Comparison of ENCODE assay signal across 12 mouse cellular contexts in the genomic region with DNA sequence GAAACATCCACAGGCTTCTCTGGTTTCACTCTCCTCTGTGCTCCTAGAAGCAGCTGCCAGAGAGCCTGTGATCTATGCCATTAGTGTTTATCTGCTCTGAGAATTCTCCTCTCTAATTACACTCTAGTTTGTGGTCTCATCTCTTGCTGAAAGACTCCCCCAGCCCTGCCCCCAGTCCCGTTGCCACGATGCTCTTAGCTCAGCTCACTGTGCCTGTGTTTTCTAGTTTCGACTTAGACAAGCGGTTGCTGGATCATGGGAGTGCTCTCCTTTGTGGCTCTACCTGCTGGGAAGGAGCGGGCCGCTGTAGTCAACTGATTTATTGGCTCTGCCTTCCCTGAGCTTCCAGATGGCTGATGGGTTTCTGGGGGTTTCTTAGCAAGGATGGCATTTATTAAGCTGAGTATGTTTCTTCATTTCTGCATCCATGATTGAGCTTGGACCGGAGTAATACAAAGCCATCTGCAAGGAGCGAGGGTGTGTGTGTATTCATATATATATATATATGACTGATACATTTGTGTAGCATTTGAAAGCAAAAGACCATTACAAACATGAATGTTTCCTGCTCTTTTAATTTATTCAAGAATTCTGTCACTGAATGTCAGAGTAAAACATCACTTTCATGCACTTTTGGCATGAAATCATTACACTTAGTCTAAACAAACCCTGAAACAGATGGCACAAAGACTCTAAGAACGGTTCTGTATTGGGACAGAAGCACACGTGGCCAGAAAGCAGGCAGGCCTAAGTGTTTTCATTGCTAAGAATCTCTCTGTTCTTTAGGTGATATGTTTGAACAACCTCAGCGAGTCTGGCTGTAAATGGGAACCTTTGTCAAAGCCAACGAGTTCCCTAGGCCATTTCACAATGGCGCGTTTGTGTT. TPM values are rescaled to one million over a fixed set of nuclear protein-coding genes. Genes with fewer than 3 reads are reported as not detected.
DNase-seq lines count a peak whose midpoint lies in the region; ATAC-seq and TF ChIP-seq lines count a peak whose summit lies in the region.
"Had no signal": no experiment of that assay in that cellular context is flagged by ENCODE, and none has a peak within 500 bp of the region (broad histone marks: within the 10 kb centered on the region; RNA-seq: fewer than 3 reads in every experiment).

No protein-coding gene starts in this region.

- no peak for DNase-seq in midbrain, embryonic 11.5 days (ENCODE audit: low spot score, missing footprints)
- DNase-seq in forebrain, postnatal 0 days = peak; percentile 66
- no peak for DNase-seq in liver, embryonic 13.5 days
- no peak for DNase-seq in T-cell, adult 2 months (ENCODE audit: low spot score)
- DNase-seq in ovary, adult 18-20 months (ENCODE audit: low spot score) = no peak
- DNase-seq: thymus, postnatal 25 days had no signal

- WGBS in midbrain, embryonic 12.5 days = 59% methylated on average over 14 of the region's 14 CpGs
- WGBS in midbrain, embryonic 11.5 days = 68% methylated on average over 14 of the region's 14 CpGs
- WGBS in forebrain, postnatal 0 days = 26% methylated on average over 14 of the region's 14 CpGs
- WGBS in liver, embryonic 13.5 days (ENCODE audit: insufficient replicate concordance) = 58% methylated on average over 14 of the region's 14 CpGs
- WGBS in stomach, embryonic 16.5 days = 19% methylated on average over 14 of the region's 14 CpGs

- H3K27me3 ChIP-seq in midbrain, embryonic 12.5 days = no peaks in the 10 kb centered on the region
- H3K27me3 ChIP-seq in midbrain, embryonic 11.5 days (ENCODE audit: control insufficient read depth, insufficient read depth, low read length) = no peaks in the 10 kb centered on the region
- H3K27me3 ChIP-seq in forebrain, postnatal 0 days (ENCODE audit: insufficient read depth, low read length) = no peaks in the 10 kb centered on the region
- H3K27me3 ChIP-seq in liver, embryonic 13.5 days = no peaks in the 10 kb centered on the region
- H3K27me3 ChIP-seq in stomach, embryonic 16.5 days (ENCODE audit: control insufficient read depth, insufficient read depth, low read length) = no peaks in the 10 kb centered on the region

- ATAC-seq in midbrain, embryonic 12.5 days (ENCODE audit: low FRiP score, low read depth) = no peak
- no peak for ATAC-seq in midbrain, embryonic 11.5 days (ENCODE audit: low FRiP score)
- peak; percentile 87 for ATAC-seq in forebrain, postnatal 0 days
- no peak for ATAC-seq in liver, embryonic 13.5 days (ENCODE audit: low read depth)
- peak; percentile 31; the same call in 1 of the 2 replicates for ATAC-seq in stomach, embryonic 16.5 days (ENCODE audit: insufficient read depth, low FRiP score)
- ATAC-seq in monocyte, adult 5-6 weeks (replicated peaks; ENCODE audit: insufficient number of reproducible peaks, low FRiP score, low TSS enrichment, poor library complexity, severe bottlenecking) = no peak
- ATAC-seq: inflammation-experienced regulatory T-cells, adult 6 months had no signal

- H3K9me3 ChIP-seq in midbrain, embryonic 12.5 days = no peaks in the 10 kb centered on the region
- no peaks in the 10 kb centered on the region for H3K9me3 ChIP-seq in midbrain, embryonic 11.5 days (ENCODE audit: control insufficient read depth, low read length)
- no peaks in the 10 kb centered on the region for H3K9me3 ChIP-seq in forebrain, postnatal 0 days (ENCODE audit: low read length)
- no peaks in the 10 kb centered on the region for H3K9me3 ChIP-seq in liver, embryonic 13.5 days (replicated peaks)
- H3K9me3 ChIP-seq in stomach, embryonic 16.5 days (replicated peaks; ENCODE audit: control insufficient read depth, low read length) = no peaks in the 10 kb centered on the region
- H3K9me3 ChIP-seq: G1E had no signal

- H3K4me1 ChIP-seq in midbrain, embryonic 12.5 days = 0 out of 2 replicates have a peak, but pooled peaks cover 4% of the 10 kb centered on the region
- H3K4me1 ChIP-seq in midbrain, embryonic 11.5 days (ENCODE audit: control insufficient read depth, insufficient read depth, low read length) = no peaks in the 10 kb centered on the region
- peaks cover 8% of the 10 kb centered on the region for H3K4me1 ChIP-seq in forebrain, postnatal 0 days (ENCODE audit: insufficient read depth)
- peaks cover 77% of the 10 kb centered on the region for H3K4me1 ChIP-seq in liver, embryonic 13.5 days (replicated peaks)
- no peaks in the 10 kb centered on the region; the same call in 1 of the 2 replicates for H3K4me1 ChIP-seq in stomach, embryonic 16.5 days (ENCODE audit: control insufficient read depth, insufficient read depth, low read length)

- no peak overlapping the region for H3K4me3 ChIP-seq in midbrain, embryonic 12.5 days
- no peak overlapping the region for H3K4me3 ChIP-seq in midbrain, embryonic 11.5 days (ENCODE audit: low read depth, low read length)
- H3K4me3 ChIP-seq in forebrain, postnatal 0 days (ENCODE audit: low read depth, low read length) = no peak overlapping the region
- no peak overlapping the region for H3K4me3 ChIP-seq in liver, embryonic 13.5 days (replicated peaks)
- H3K4me3 ChIP-seq in stomach, embryonic 16.5 days (replicated peaks; ENCODE audit: low read length) = no peak overlapping the region

- no peak overlapping the region for H3K9ac ChIP-seq in midbrain, embryonic 12.5 days (replicated peaks)
- H3K9ac ChIP-seq in midbrain, embryonic 11.5 days (ENCODE audit: low read length) = no peak overlapping the region
- H3K9ac ChIP-seq in forebrain, postnatal 0 days = no peak overlapping the region
- H3K9ac ChIP-seq in liver, embryonic 13.5 days = 0 out of 2 replicates have a peak overlapping the region, but pooled peaks have one; percentile 19
- peak overlapping the region; percentile 51 for H3K9ac ChIP-seq in stomach, embryonic 16.5 days (ENCODE audit: low read length)
- H3K9ac ChIP-seq: liver, embryonic 14.5 days had no signal

- H3K27ac ChIP-seq in midbrain, embryonic 12.5 days (replicated peaks) = 0 out of 2 replicates have a peak overlapping the region, but pooled peaks have one; percentile 25
- no peak overlapping the region for H3K27ac ChIP-seq in midbrain, embryonic 11.5 days (ENCODE audit: low read depth, low read length)
- H3K27ac ChIP-seq in forebrain, postnatal 0 days (ENCODE audit: low read depth, low read length) = peak overlapping the region; percentile 76
- H3K27ac ChIP-seq in liver, embryonic 13.5 days = peak overlapping the region; percentile 50; the same call in 1 of the 2 replicates
- no peak overlapping the region for H3K27ac ChIP-seq in stomach, embryonic 16.5 days (ENCODE audit: low read length)
- H3K27ac ChIP-seq: liver, embryonic 14.5 days had no signal

- no peak for TF ChIP-seq CTCF in forebrain, postnatal 0 days (IDR thresholded peaks at IDR 0.05; ENCODE audit: low read depth)

- no peak overlapping the region for H3K4me2 ChIP-seq in midbrain, embryonic 12.5 days (replicated peaks)
- H3K4me2 ChIP-seq in midbrain, embryonic 11.5 days = no peak overlapping the region
- H3K4me2 ChIP-seq in forebrain, postnatal 0 days (ENCODE audit: low read depth) = no peak overlapping the region
- H3K4me2 ChIP-seq in liver, embryonic 13.5 days = no peak overlapping the region
- peak overlapping the region; percentile 31 for H3K4me2 ChIP-seq in stomach, embryonic 16.5 days (ENCODE audit: low read depth, low read length)

- H3K36me3 ChIP-seq in midbrain, embryonic 12.5 days = no peaks in the 10 kb centered on the region
- H3K36me3 ChIP-seq in midbrain, embryonic 11.5 days (ENCODE audit: control insufficient read depth, insufficient read depth, low read length) = no peaks in the 10 kb centered on the region
- H3K36me3 ChIP-seq in forebrain, postnatal 0 days (ENCODE audit: insufficient read depth) = no peaks in the 10 kb centered on the region
- peaks cover 16% of the 10 kb centered on the region; the same call in 1 of the 2 replicates for H3K36me3 ChIP-seq in liver, embryonic 13.5 days
- H3K36me3 ChIP-seq in stomach, embryonic 16.5 days (ENCODE audit: control insufficient read depth, insufficient read depth, low read length) = no peaks in the 10 kb centered on the region
- H3K36me3 ChIP-seq: G1E had no signal

RNA-seq across cellular contexts. Expression of a gene that starts 23.7 kb away (rescaled TPM):
- polyA plus RNA-seq in midbrain, embryonic 12.5 days (2016; fragmentation: Nextera tagmentation; extraction: Ambion mirVana) = 545 and 575 TPM in 2 replicates
- polyA plus RNA-seq in midbrain, embryonic 11.5 days (2014; fragmentation: Nextera tagmentation; extraction: Ambion mirVana) = 516 and 568 TPM in 2 replicates
- total RNA-seq in forebrain, postnatal 0 days (2014; rRNA removed) = 1,087 and 1,453 TPM in 2 replicates
- polyA plus RNA-seq in forebrain, postnatal 0 days (2015; fragmentation: Nextera tagmentation; extraction: Ambion mirVana) = 668 and 889 TPM in 2 replicates
- 899 and 1,125 TPM in 2 replicates for polyA plus RNA-seq in liver, embryonic 13.5 days (2015; fragmentation: Nextera tagmentation; extraction: Ambion mirVana)
- 328 and 363 TPM in 2 replicates for polyA plus RNA-seq in stomach, embryonic 16.5 days (2015; fragmentation: Nextera tagmentation; extraction: Ambion mirVana)
- total RNA-seq in monocyte, adult 5-6 weeks (2017) = 46.3 to 319 TPM (median 299 TPM) in 3 replicates

Comparison
In these comparisons a context has a peak if more than half of its experiments do, and no peak if none do; other contexts are left out.
1. H3K27ac ChIP-seq: peak in midbrain, embryonic 12.5 days (single experiment), forebrain, postnatal 0 days (single experiment) and liver, embryonic 13.5 days (single experiment); none in midbrain, embryonic 11.5 days (single experiment) and stomach, embryonic 16.5 days (single experiment).
2. ATAC-seq: peak in forebrain, postnatal 0 days (single experiment) and stomach, embryonic 16.5 days (single experiment); none in midbrain, embryonic 12.5 days (single experiment), midbrain, embryonic 11.5 days (single experiment), liver, embryonic 13.5 days (single experiment) and monocyte, adult 5-6 weeks (single experiment).
3. H3K9ac ChIP-seq: peak in liver, embryonic 13.5 days (single experiment) and stomach, embryonic 16.5 days (single experiment); none in midbrain, embryonic 12.5 days (single experiment), midbrain, embryonic 11.5 days (single experiment) and forebrain, postnatal 0 days (single experiment).